Mouse (Mus musculus) stomach, embryonic 15.5 days (tissue): Measurements from ENCODE around the gene Mrpl12. TPM values are rescaled to one million over a fixed set of nuclear protein-coding genes. Genes with fewer than 3 reads are reported as not detected.
A peak's percentile ranks its signal among the peaks of the same experiment; 100 is the strongest.
"Not testable (repeated sequence)": the region's sequence is repeated elsewhere in the genome, so short reads cannot be mapped to it uniquely, and the experiment has no call there.

Source experiments
- ATAC-seq: fragments of 200-750 bp; cut with Nextera tagmentation; 2 replicates; pipeline ENCODE4 v1.8.0; 2017; ENCODE audit warnings: low read depth, moderate number of reproducible peaks, moderate TSS enrichment; ENCODE audit not compliant: insufficient read depth, low FRiP score
- H3K27ac ChIP-seq: fragments of 300-500 bp; sonication (generic); 2 replicates; pipeline ENCODE4 v1.5.1; 2015; ENCODE audit warnings: mild to moderate bottlenecking, inconsistent platforms
- H3K27me3 ChIP-seq: fragments of 300-500 bp; sonication (generic); replicated peaks from 2 replicates; pipeline ENCODE4 v1.6.1; 2015; ENCODE audit warnings: inconsistent platforms
- H3K36me3 ChIP-seq: fragments of 300-500 bp; sonication (generic); 2 replicates; pipeline ENCODE4 v1.6.1; 2015; ENCODE audit warnings: inconsistent platforms
- H3K4me1 ChIP-seq: fragments of 300-500 bp; sonication (generic); 2 replicates; pipeline ENCODE4 v1.6.1; 2015; ENCODE audit warnings: inconsistent platforms
- H3K4me2 ChIP-seq: fragments of 300-500 bp; sonication (generic); 2 replicates; pipeline ENCODE4 v1.6.1; 2015; ENCODE audit warnings: mild to moderate bottlenecking, inconsistent platforms
- H3K4me3 ChIP-seq: fragments of 300-500 bp; sonication (generic); replicated peaks from 2 replicates; pipeline ENCODE4 v1.5.1; 2015; ENCODE audit warnings: inconsistent platforms
- H3K9ac ChIP-seq: fragments of 300-500 bp; sonication (generic); 2 replicates; pipeline ENCODE4 v1.6.1; 2015; ENCODE audit warnings: inconsistent platforms
- H3K9me3 ChIP-seq: fragments of 300-500 bp; sonication (generic); 2 replicates; pipeline ENCODE4 v1.6.1; 2016; ENCODE audit warnings: inconsistent platforms
- WGBS: fragments of 180-500 bp; shearing (Covaris S2); methylation state at CpG from one replicate; pipeline ENCODE4 v1.1.7; 2015; 5-methylcytosine and 5-hydroxymethylcytosine counted together
- polyA plus RNA-seq: library from polyadenylated mRNA; unstranded; fragments of >200 nt; fragmentation: Nextera tagmentation; extraction: Ambion mirVana; gene quantifications from 2 replicates; pipeline ENCODE4 v1.2.1, GENCODE M21; 2015

Gene Mrpl12
- polyA plus RNA-seq, 1 experiment from 2014 or later, result 157 TPM

GRCm38 (mm10) chr11:120512790-120513453, 28.5 kb downstream of the Mrpl12 start:
- Histone ChIP-seq H3K9ac (no peak overlapping the region), H3K27ac (no peak overlapping the region), H3K4me2 (no peak overlapping the region), H3K27me3 (no peaks in the 10 kb centered on the region), H3K36me3 (no peaks in the 10 kb centered on the region), H3K9me3 (no peaks in the 10 kb centered on the region), H3K4me1 (peaks cover 3% of the 10 kb centered on the region; the same call in 1 of the 2 replicates), H3K4me3 (no peak overlapping the region)
- ATAC-seq, result no peak
- 30% methylated on average over 6 of the region's 6 CpGs for WGBS

DNA sequence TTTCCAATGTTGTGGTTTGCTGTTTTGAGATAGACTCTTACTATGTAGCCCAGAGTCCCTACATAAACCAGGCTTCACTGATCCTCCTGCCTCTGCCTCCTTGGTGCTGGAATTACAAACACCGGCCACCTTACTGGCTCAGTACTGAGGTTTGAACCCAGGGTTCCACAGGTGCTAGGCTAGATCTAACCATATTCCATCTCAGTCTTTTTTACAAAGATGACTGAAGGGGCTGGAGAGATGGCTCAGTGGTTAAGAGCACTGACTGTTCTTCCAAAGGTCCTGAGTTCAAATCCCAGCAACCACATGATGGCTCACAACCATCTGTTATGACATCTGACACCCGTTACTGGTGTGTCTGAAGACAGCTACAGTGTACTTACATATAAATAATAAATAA, 29.8 kb downstream of the Mrpl12 start:
- not testable (repeated sequence) for H3K9me3 ChIP-seq, H3K4me1 ChIP-seq, H3K36me3 ChIP-seq, H3K27me3 ChIP-seq, H3K4me2 ChIP-seq, ATAC-seq, H3K9ac ChIP-seq, H3K27ac ChIP-seq, H3K4me3 ChIP-seq
- 84% methylated on average over 2 of the region's 2 CpGs for WGBS

GRCm38 (mm10) chr11:120515611-120516010, 31.2 kb downstream of the Mrpl12 start:
- no peaks in the 10 kb centered on the region for H3K9me3 ChIP-seq
- no peak overlapping the region for H3K9ac ChIP-seq
- no peaks in the 10 kb centered on the region for H3K36me3 ChIP-seq
- 0 out of 2 replicates have a peak, but pooled peaks cover 11% of the 10 kb centered on the region for H3K4me1 ChIP-seq
- no peak overlapping the region for H3K4me3 ChIP-seq
- peak; percentile 69; the same call in 1 of the 2 replicates for ATAC-seq
- H3K4me2 ChIP-seq, result no peak overlapping the region
- no peak overlapping the region for H3K27ac ChIP-seq
- H3K27me3 ChIP-seq, result no peaks in the 10 kb centered on the region
- WGBS, result 18% methylated on average over 17 of the region's 17 CpGs

- H3K36me3 ChIP-seq, result no peaks in the 10 kb centered on the region
- no peaks in the 10 kb centered on the region for H3K27me3 ChIP-seq
- 80% methylated on average over 4 of the region's 4 CpGs for WGBS
- H3K4me2 ChIP-seq, result no peak overlapping the region
- ATAC-seq, result no peak
- H3K4me1 ChIP-seq, result 0 out of 2 replicates have a peak, but pooled peaks cover 13% of the 10 kb centered on the region
- H3K4me3 ChIP-seq, result no peak overlapping the region
- no peak overlapping the region for H3K27ac ChIP-seq
- H3K9ac ChIP-seq, result no peak overlapping the region
- no peaks in the 10 kb centered on the region for H3K9me3 ChIP-seq
Measured at GRCm38 (mm10) chr11:120517147-120517546, 32.7 kb downstream of the Mrpl12 start.

DNA sequence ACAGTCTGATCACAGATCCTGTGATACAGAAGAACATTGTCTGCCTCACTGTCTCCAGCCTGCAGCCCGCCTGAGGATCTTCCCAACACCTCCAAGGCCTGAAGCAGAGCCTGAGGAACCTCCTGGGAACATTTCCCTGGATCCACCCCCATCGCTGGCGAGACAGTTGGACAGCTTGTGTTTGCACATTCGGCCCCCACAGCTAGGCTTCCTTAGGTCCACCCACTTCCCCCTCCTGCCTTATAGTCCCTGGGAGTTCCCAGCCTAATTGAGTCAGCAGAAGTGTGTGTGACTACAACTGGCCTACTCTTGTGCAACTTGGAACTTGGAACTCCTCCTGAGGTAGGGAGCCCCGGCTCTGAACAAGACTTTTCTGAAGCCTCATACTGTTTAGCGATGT, 33.6 kb downstream of the Mrpl12 start:
- no peaks in the 10 kb centered on the region for H3K27me3 ChIP-seq
- H3K9me3 ChIP-seq, result no peaks in the 10 kb centered on the region
- H3K9ac ChIP-seq, result no peak overlapping the region
- no peak overlapping the region; the same call in 1 of the 2 replicates for H3K4me2 ChIP-seq
- no peak overlapping the region for H3K4me3 ChIP-seq
- 0 out of 2 replicates have a peak, but pooled peaks cover 13% of the 10 kb centered on the region for H3K4me1 ChIP-seq
- no peak for ATAC-seq
- peak overlapping the region; percentile 61 for H3K27ac ChIP-seq
- H3K36me3 ChIP-seq, result no peaks in the 10 kb centered on the region
- 55% methylated on average over 6 of the region's 6 CpGs for WGBS

- H3K27me3 ChIP-seq, result no peaks in the 10 kb centered on the region
- no peak overlapping the region; the same call in 1 of the 2 replicates for H3K4me2 ChIP-seq
- H3K27ac ChIP-seq, result peak overlapping the region; percentile 61
- no peak for ATAC-seq
- no peak overlapping the region for H3K9ac ChIP-seq
- 0 out of 2 replicates have a peak, but pooled peaks cover 13% of the 10 kb centered on the region for H3K4me1 ChIP-seq
- H3K36me3 ChIP-seq, result no peaks in the 10 kb centered on the region
- 41% methylated on average over 6 of the region's 6 CpGs for WGBS
- no peak overlapping the region for H3K4me3 ChIP-seq
- H3K9me3 ChIP-seq, result no peaks in the 10 kb centered on the region
Measured at GRCm38 (mm10) chr11:120518558-120518957, 34.1 kb downstream of the Mrpl12 start.

- no peak for ATAC-seq
- Histone ChIP-seq H3K9ac (no peak overlapping the region), H3K4me1 (0 out of 2 replicates have a peak, but pooled peaks cover 13% of the 10 kb centered on the region), H3K9me3 (no peaks in the 10 kb centered on the region), H3K4me3 (no peak overlapping the region), H3K4me2 (peak overlapping the region; percentile 11; the same call in 1 of the 2 replicates), H3K27ac (no peak overlapping the region), H3K36me3 (no peaks in the 10 kb centered on the region), H3K27me3 (no peaks in the 10 kb centered on the region)
- 49% methylated on average over 9 of the region's 9 CpGs for WGBS
Measured at GRCm38 (mm10) chr11:120519738-120520137, 35.3 kb downstream of the Mrpl12 start.

- 0 out of 2 replicates have a peak, but pooled peaks cover 13% of the 10 kb centered on the region for H3K4me1 ChIP-seq
- no peaks in the 10 kb centered on the region for H3K36me3 ChIP-seq
- WGBS, result 72% methylated on average over 9 of the region's 9 CpGs
- no peaks in the 10 kb centered on the region for H3K9me3 ChIP-seq
- no peak for ATAC-seq
- H3K4me3 ChIP-seq, result no peak overlapping the region
- no peak overlapping the region for H3K4me2 ChIP-seq
- H3K27me3 ChIP-seq, result no peaks in the 10 kb centered on the region
- H3K9ac ChIP-seq, result no peak overlapping the region
- H3K27ac ChIP-seq, result no peak overlapping the region
Measured at GRCm38 (mm10) chr11:120520498-120520897, 36.1 kb downstream of the Mrpl12 start.

DNA sequence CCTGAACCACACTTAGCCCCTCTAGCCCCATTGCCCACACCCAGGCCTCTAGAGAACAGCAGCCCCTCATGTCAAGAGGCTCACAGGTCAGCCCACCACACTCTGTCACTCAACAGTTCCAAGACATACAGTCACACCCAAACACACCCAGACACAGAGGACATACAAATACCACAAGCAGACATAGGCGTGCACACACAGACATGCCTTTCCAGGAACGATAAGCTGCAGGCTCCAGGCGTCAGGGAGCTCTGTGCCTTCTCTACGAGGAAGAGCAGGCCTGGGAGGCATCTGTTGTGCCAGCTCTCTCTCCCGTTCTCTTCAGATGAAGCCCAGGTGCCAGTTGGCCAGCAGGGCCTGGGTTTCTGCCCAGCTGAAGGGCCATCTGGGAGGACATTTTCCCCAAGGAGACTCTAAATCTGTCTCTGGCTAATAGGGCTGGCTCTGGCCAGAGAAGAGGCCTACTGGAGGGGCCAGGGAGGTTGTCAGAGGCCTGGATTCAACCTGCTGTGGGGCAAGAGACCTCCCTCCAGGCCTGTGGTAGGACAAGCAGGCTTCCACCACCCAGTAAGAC, 36.6 kb downstream of the Mrpl12 start:
- Histone ChIP-seq H3K36me3 (no peaks in the 10 kb centered on the region), H3K4me2 (no peak overlapping the region), H3K27me3 (no peaks in the 10 kb centered on the region), H3K4me1 (0 out of 2 replicates have a peak, but pooled peaks cover 13% of the 10 kb centered on the region), H3K4me3 (no peak overlapping the region), H3K27ac (peak overlapping the region; percentile 60), H3K9ac (no peak overlapping the region), H3K9me3 (no peaks in the 10 kb centered on the region)
- 66% methylated on average over 5 of the region's 5 CpGs for WGBS
- ATAC-seq, result peak; percentile 47; the same call in 1 of the 2 replicates

- Histone ChIP-seq H3K27me3 (no peaks in the 10 kb centered on the region), H3K4me1 (0 out of 2 replicates have a peak, but pooled peaks cover 13% of the 10 kb centered on the region), H3K9ac (no peak overlapping the region), H3K36me3 (no peaks in the 10 kb centered on the region), H3K4me2 (no peak overlapping the region), H3K4me3 (no peak overlapping the region), H3K27ac (no peak overlapping the region), H3K9me3 (no peaks in the 10 kb centered on the region)
- 80% methylated on average over 8 of the region's 8 CpGs for WGBS
- no peak for ATAC-seq
Measured at GRCm38 (mm10) chr11:120522581-120522980, 38.2 kb downstream of the Mrpl12 start.

DNA sequence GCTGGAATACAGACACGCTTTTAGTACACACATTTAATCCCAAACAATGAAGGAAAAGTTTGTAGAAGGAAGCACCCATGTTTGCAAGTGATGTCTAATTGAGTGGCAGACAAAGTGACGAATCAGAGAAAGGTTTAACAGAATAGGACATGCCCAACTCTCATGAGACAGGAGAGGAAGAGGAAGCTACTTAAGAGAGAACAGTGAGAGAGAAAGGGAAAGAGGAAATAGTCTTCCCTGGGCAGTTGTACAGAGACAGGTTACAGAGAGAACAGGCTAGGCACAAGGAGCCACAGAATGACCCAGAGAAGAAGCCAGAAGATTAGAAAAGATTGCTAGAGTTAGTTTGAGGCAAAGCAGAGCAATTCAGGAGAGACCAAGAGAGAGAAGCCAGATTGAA, 41.5 kb downstream of the Mrpl12 start:
- H3K27me3 ChIP-seq, result peaks cover 26% of the 10 kb centered on the region
- no peak overlapping the region for H3K9ac ChIP-seq
- WGBS, result 79% methylated on average over 2 of the region's 2 CpGs
- ATAC-seq, result no peak
- H3K9me3 ChIP-seq, result no peaks in the 10 kb centered on the region
- H3K4me3 ChIP-seq, result no peak overlapping the region
- H3K27ac ChIP-seq, result no peak overlapping the region
- no peak overlapping the region for H3K4me2 ChIP-seq
- H3K36me3 ChIP-seq, result no peaks in the 10 kb centered on the region
- H3K4me1 ChIP-seq, result peaks cover 7% of the 10 kb centered on the region

- H3K9me3 ChIP-seq, result no peaks in the 10 kb centered on the region
- H3K9ac ChIP-seq, result no peak overlapping the region
- H3K27ac ChIP-seq, result no peak overlapping the region
- WGBS, result 60% methylated on average over 9 of the region's 9 CpGs
- no peak overlapping the region for H3K4me2 ChIP-seq
- peaks cover 8% of the 10 kb centered on the region for H3K4me1 ChIP-seq
- no peak overlapping the region for H3K4me3 ChIP-seq
- peaks cover 42% of the 10 kb centered on the region for H3K27me3 ChIP-seq
- no peak for ATAC-seq
- no peaks in the 10 kb centered on the region for H3K36me3 ChIP-seq
Measured at GRCm38 (mm10) chr11:120527690-120528354, 43.4 kb downstream of the Mrpl12 start.
